Mouse (Mus musculus): ENCODE data around the gene Rasgrf1. TPM values are rescaled to one million over a fixed set of nuclear protein-coding genes. Genes with fewer than 3 reads are reported as not detected.

Rasgrf1 gene
- polyA plus RNA-seq, 1 experiment = 0.22 TPM

- Histone ChIP-seq H3K36me3 (ENCODE audit: control insufficient read depth, insufficient read depth, low read length) (no peaks in the 10 kb centered on the region), H3K27ac (ENCODE audit: control insufficient read depth, insufficient read depth, low read length) (no peak overlapping the region), H3K27me3 (ENCODE audit: control insufficient read depth, insufficient read depth, low read length) (no peaks in the 10 kb centered on the region), H3K4me3 (ENCODE audit: control insufficient read depth, insufficient read depth, low read length) (no peak overlapping the region), H3K4me1 (replicated peaks; ENCODE audit: control insufficient read depth, insufficient read depth, low read length) (no peaks in the 10 kb centered on the region; the same call in 1 of the 2 replicates)
- 72% methylated on average over 8 of the region's 8 CpGs for WGBS
- TF ChIP-seq POLR2A (IDR thresholded peaks at IDR 0.05; ENCODE audit: control insufficient read depth, extremely low read depth, insufficient read depth, low read length, poor library complexity) (no peak), CTCF (IDR thresholded peaks at IDR 0.05; ENCODE audit: borderline replicate concordance, control insufficient read depth, extremely low read depth, insufficient read depth, low read length, poor library complexity) (no peak)
- DNase-seq = no peak
Observed at GRCm38 (mm10) chr9:89870531-89871150, 39.1 kb upstream of the Rasgrf1 start.

GRCm38 (mm10) chr9:89872137-89872536 is 37.6 kb upstream of the Rasgrf1 start:
- Histone ChIP-seq H3K27me3 (ENCODE audit: control insufficient read depth, insufficient read depth, low read length) (no peaks in the 10 kb centered on the region; the same call in 1 of the 2 replicates), H3K4me3 (ENCODE audit: control insufficient read depth, insufficient read depth, low read length) (no peak overlapping the region), H3K36me3 (ENCODE audit: control insufficient read depth, insufficient read depth, low read length) (no peaks in the 10 kb centered on the region), H3K27ac (ENCODE audit: control insufficient read depth, insufficient read depth, low read length) (no peak overlapping the region), H3K4me1 (replicated peaks; ENCODE audit: control insufficient read depth, insufficient read depth, low read length) (no peaks in the 10 kb centered on the region; the same call in 1 of the 2 replicates)
- WGBS = 7% methylated on average over 6 of the region's 6 CpGs
- TF ChIP-seq CTCF (IDR thresholded peaks at IDR 0.05; ENCODE audit: borderline replicate concordance, control insufficient read depth, extremely low read depth, insufficient read depth, low read length, poor library complexity) = no peak
- no peak for TF ChIP-seq POLR2A (IDR thresholded peaks at IDR 0.05; ENCODE audit: control insufficient read depth, extremely low read depth, insufficient read depth, low read length, poor library complexity)
- DNase-seq = no peak

DNA sequence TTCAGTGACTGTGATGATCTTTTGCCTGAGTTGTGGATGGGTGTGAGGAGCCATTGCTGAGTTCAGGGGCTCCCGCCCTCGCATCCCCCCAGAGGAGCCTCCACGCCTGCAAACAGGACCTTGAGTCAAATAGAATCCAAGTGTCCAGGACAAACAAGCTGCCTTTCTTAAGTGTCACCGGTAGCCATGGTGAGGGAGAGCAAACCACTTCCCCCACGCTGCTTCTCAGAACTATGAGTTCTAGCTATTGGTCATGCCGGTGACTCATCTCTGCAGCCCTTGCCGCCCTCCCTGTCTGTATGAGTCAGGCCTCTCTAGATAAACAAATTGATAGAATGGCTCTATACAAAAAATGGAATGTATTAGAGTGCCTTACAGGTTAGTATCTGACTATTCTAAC is 35.3 kb upstream of the Rasgrf1 start:
- no peak for DNase-seq
- H3K27me3 ChIP-seq (ENCODE audit: control insufficient read depth, insufficient read depth, low read length) = no peaks in the 10 kb centered on the region; the same call in 1 of the 2 replicates
- H3K4me1 ChIP-seq (replicated peaks; ENCODE audit: control insufficient read depth, insufficient read depth, low read length) = no peaks in the 10 kb centered on the region; the same call in 1 of the 2 replicates

GRCm38 (mm10) chr9:89875551-89875950 is 34.2 kb upstream of the Rasgrf1 start:
- Histone ChIP-seq H3K36me3 (ENCODE audit: control insufficient read depth, insufficient read depth, low read length) (no peaks in the 10 kb centered on the region), H3K27me3 (ENCODE audit: control insufficient read depth, insufficient read depth, low read length) (no peaks in the 10 kb centered on the region; the same call in 1 of the 2 replicates), H3K4me1 (replicated peaks; ENCODE audit: control insufficient read depth, insufficient read depth, low read length) (no peaks in the 10 kb centered on the region; the same call in 1 of the 2 replicates), H3K27ac (ENCODE audit: control insufficient read depth, insufficient read depth, low read length) (no peak overlapping the region), H3K4me3 (ENCODE audit: control insufficient read depth, insufficient read depth, low read length) (no peak overlapping the region)
- TF ChIP-seq POLR2A (IDR thresholded peaks at IDR 0.05; ENCODE audit: control insufficient read depth, extremely low read depth, insufficient read depth, low read length, poor library complexity) (no peak), CTCF (IDR thresholded peaks at IDR 0.05; ENCODE audit: borderline replicate concordance, control insufficient read depth, extremely low read depth, insufficient read depth, low read length, poor library complexity) (no peak)
- DNase-seq = no peak
- WGBS = 90% methylated on average over 5 of the region's 5 CpGs

More for the DNA sequence above, 35.3 kb upstream of the Rasgrf1 start:
- no peak overlapping the region for H3K27ac ChIP-seq (ENCODE audit: control insufficient read depth, insufficient read depth, low read length)
- WGBS = 46% methylated on average over 7 of the region's 7 CpGs
- no peak overlapping the region for H3K4me3 ChIP-seq (ENCODE audit: control insufficient read depth, insufficient read depth, low read length)
- TF ChIP-seq POLR2A (IDR thresholded peaks at IDR 0.05; ENCODE audit: control insufficient read depth, extremely low read depth, insufficient read depth, low read length, poor library complexity) (no peak), CTCF (IDR thresholded peaks at IDR 0.05; ENCODE audit: borderline replicate concordance, control insufficient read depth, extremely low read depth, insufficient read depth, low read length, poor library complexity) (no peak)
- H3K36me3 ChIP-seq (ENCODE audit: control insufficient read depth, insufficient read depth, low read length) = no peaks in the 10 kb centered on the region

- Histone ChIP-seq H3K4me1 (replicated peaks; ENCODE audit: control insufficient read depth, insufficient read depth, low read length) (no peaks in the 10 kb centered on the region), H3K27me3 (ENCODE audit: control insufficient read depth, insufficient read depth, low read length) (peaks cover 2% of the 10 kb centered on the region; the same call in 1 of the 2 replicates), H3K36me3 (ENCODE audit: control insufficient read depth, insufficient read depth, low read length) (no peaks in the 10 kb centered on the region), H3K27ac (ENCODE audit: control insufficient read depth, insufficient read depth, low read length) (no peak overlapping the region), H3K4me3 (ENCODE audit: control insufficient read depth, insufficient read depth, low read length) (no peak overlapping the region)
- DNase-seq = no peak
- TF ChIP-seq POLR2A (IDR thresholded peaks at IDR 0.05; ENCODE audit: control insufficient read depth, extremely low read depth, insufficient read depth, low read length, poor library complexity) (no peak), CTCF (IDR thresholded peaks at IDR 0.05; ENCODE audit: borderline replicate concordance, control insufficient read depth, extremely low read depth, insufficient read depth, low read length, poor library complexity) (no peak)
- WGBS = 41% methylated on average over 11 of the region's 11 CpGs
Observed at GRCm38 (mm10) chr9:89878471-89879020, 31.2 kb upstream of the Rasgrf1 start.

DNA sequence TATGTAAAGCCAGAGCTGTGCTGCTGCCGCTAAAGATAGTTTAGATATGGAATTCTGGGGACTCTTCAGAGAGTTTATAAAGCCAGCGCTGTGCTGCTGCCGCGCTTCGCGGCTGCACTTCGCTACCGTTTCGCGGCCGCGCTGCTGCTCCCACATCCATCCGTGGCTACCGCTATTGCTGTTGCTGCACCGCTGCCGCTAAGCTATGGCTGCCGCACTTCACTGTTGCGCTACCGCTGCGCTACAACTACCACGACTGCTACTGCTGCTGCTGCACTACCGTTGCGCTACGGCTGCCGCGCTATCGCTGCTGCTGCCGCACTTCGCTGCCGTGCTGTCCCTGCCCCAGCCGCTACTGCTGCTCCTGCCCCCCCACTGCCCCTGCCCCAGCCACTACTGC is 30.1 kb upstream of the Rasgrf1 start:
- Histone ChIP-seq H3K27me3 (ENCODE audit: control insufficient read depth, insufficient read depth, low read length) (peaks cover 2% of the 10 kb centered on the region; the same call in 1 of the 2 replicates), H3K27ac (ENCODE audit: control insufficient read depth, insufficient read depth, low read length) (no peak overlapping the region), H3K36me3 (ENCODE audit: control insufficient read depth, insufficient read depth, low read length) (no peaks in the 10 kb centered on the region), H3K4me1 (replicated peaks; ENCODE audit: control insufficient read depth, insufficient read depth, low read length) (no peaks in the 10 kb centered on the region), H3K4me3 (ENCODE audit: control insufficient read depth, insufficient read depth, low read length) (no peak overlapping the region)
- DNase-seq = no peak
- 58% methylated on average over 31 of the region's 31 CpGs for WGBS
- no peak for TF ChIP-seq POLR2A (IDR thresholded peaks at IDR 0.05; ENCODE audit: control insufficient read depth, extremely low read depth, insufficient read depth, low read length, poor library complexity)
- no peak for TF ChIP-seq CTCF (IDR thresholded peaks at IDR 0.05; ENCODE audit: borderline replicate concordance, control insufficient read depth, extremely low read depth, insufficient read depth, low read length, poor library complexity)

Measured in thymus, adult 2 months (tissue).